Mouse (Mus musculus) adrenal gland, postnatal 36 days (tissue): ENCODE data around the gene Pde4c. TPM values are rescaled to one million over a fixed set of nuclear protein-coding genes. Genes with fewer than 3 reads are reported as not detected.
A peak's percentile ranks its signal among the peaks of the same experiment; 100 is the strongest.

ENCODE experiments used
- DNase-seq, 2 experiments: peaks; one replicate each; pipeline ENCODE4 v3.0.0; 2021; ENCODE audit warnings: mixed read lengths in 1 of 2
- microRNA-seq: library from miRNA; unstranded; fragments of <30 nt; microRNA quantifications from one replicate; pipeline ENCODE4 v1.2.0, GENCODE M21; 2021
- total RNA-seq, 2 experiments: library from RNA; stranded (reverse); gene quantifications; 2 replicates each; pipeline ENCODE4 v1.2.3; 2021

Gene Pde4c
- total RNA-seq, 2 experiments from 2014 or later = 0.33 to 1.2 TPM

DNA sequence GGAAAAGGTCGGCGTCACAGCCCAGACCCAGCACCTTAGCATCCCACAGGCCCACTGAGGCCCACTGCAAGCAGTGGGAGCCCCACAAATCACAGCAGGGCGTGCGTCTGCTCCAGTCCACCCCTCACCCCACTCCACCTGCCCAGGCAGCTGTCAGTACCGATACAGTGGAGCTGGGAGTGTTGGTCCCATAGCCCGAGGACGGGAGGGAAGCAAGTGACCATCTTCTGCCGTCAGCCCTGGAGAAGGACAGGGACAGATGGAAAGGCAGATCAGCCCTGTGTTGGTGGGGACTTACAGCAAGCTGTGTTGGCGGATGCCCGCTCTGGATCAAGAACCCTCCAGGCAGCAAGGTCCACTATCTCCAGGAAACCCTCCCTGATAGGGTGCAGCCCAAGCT lies 65.5 kb downstream of the Pde4c start:
- DNase-seq = no peak

DNA sequence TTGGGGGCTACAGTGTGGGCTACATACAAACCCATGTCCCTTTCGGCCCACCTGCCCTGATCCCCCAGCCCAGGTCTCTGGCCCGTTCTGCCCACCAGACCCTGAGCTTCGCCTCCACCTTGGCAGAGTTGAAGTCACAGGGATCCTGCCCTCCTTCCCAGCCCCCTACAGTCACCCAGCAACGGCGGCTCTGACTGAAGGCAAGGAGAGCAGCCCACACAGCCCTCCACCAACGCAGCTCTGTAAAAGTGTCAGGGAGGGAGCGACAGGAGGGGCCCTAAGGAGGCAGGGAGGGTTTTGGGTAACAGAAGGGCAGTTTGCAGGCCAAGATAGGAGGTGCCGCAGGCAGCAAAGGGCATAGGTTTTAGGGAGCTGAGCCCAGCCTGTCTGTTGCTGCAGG lies 67.3 kb downstream of the Pde4c start:
- no peak for DNase-seq

DNA sequence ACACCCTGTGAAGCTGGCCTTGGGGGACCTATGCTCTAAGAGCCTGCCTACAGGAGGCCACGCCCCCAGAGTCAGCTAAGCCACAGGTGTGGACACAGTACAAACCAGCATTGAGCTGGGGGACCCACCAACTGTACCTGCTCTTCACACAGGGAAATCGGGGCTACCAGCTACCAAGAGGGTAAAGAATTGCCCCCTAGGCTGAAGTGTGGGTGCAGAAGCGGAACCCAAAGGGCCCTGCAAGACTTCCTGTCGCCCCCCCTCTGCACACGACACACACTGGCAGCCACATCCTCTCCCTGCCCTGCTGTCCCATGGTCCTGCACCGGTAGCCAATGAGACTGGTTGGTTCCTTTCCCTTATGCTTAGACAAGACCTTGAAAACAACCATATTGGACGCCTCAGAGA lies 67.8 kb downstream of the Pde4c start:
- DNase-seq = peak in 1 of 2 experiments; percentile 56

DNA sequence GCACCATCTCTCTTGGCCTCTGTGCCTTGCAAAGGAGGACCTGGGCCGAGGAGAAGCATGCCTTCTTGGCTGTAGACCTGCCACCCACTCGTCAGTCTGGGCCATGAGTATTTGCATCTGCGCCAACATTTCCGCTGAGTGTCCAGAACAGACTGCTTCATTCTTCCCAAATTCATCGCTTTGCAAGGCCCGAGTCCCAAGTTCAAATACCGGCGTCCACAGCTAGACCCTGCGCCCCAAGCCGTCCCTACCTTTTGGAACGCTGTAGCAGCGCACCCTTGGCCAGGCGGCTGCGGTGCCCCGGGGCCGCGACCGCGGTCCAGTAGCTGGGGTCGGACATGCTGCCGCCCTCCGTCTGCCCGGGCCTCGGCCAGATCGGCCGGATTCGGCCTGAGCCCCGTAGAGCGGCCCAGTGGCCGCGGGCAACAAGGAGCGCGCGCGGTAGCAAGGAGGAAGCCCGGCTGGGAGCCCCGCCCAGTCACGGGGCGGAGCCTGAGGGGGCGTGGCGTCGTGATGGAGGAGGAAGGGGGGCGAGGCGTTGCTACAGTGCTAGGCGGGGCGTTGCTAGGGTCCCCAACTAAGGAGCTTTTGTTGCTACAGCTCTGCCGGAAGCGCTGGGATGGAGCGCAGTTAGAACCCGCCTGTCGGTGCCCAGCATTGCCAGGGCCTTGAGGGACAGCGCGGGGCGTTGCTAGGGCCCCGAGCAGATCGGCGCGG lies 68.6 kb downstream of the Pde4c start:
- DNase-seq = peak; percentile 99

DNA sequence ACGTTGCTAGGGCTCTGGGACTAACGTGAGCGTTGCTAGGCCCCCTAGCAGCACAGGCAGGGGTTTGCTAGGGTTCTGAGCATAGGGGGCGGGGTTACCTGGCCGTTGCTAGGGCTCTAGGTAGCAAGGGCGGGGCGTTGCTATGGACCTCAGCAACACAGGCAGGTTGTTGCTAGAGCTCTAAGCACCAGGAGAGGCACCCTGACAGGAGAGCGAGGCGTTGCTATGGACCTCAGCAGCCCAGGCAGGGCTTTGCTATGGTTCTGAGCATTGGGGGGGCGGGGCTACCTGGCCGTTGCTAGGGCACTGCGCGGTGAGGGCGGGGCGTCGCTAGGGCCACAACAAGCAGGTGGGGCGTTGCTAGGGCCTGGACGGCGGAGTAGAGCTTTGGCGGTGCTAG lies 69.2 kb downstream of the Pde4c start:
- DNase-seq = peak in 1 of 2 experiments; percentile 62

DNA sequence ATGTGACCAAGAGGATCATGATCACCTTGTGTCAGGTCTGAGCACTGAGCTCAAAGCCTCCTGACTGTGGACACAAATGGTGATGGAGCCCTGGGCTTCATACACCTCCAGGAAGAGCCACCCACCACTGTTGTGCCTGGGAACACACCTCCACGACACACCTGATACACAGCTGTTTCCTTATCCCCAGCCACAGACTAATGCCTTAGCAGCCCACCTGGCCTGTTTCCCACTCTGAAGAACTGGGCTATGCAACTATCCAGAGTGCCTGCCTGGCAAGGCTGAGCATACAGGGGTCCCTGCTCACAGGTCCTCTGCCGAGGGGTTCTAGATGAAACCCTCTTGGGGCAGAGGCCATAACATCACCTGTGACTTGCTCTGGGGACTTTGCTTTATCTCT lies 70.7 kb downstream of the Pde4c start:
- no peak for DNase-seq

DNA sequence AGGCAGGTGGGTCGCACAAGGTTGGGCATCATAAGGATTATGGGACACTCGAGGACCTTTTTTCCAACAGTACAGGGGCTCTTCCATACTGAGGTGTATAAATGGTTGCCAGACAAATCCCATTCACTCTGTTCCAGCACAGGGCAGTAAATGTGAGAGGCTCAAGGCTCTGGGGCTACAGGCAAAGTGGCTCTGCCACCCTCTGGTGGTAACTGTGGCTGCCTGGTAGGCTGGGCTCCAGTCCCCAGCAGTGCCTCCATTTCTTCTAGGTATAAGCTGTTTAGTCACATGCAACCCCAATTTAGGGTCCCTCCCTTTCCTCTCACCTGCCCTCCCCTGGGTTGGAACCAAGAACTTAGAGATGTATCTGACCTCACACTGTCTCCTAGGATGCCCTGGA lies 71.8 kb downstream of the Pde4c start:
- no peak for DNase-seq

DNA sequence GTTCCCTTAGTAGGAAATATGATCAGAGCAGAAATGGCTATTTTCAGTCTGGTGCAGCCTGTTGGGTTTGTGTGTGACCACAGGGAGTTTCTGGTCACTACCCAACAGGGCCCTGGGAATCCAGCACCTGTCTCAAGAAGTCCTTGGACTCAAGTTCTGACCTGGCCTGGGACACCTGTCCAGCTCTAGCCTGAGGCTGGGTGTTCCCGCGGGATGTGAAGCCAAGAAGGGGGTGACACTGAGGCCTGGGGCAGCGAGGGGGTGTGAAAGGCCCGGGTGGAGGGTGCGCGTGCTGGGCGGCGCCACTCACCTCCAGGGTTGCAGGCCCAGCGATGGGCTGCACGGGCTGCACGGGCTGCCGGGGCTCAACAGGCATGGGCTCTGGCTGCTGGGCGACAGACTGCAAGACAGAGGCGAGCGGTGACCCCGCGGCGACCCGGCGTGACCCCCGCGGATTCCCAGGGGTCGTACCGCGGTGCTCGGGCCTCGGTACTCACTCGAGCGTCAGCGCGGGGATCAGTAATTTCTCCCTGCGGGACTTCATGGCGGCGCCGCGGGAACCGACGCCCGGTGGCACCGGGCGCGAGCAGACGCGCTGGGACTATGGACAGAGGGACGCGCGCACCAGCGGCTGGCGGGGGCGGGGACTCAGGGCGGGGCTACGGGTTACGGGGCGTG lies 73.0 kb downstream of the Pde4c start:
- peak in 1 of 2 experiments; percentile 43 for DNase-seq

DNA sequence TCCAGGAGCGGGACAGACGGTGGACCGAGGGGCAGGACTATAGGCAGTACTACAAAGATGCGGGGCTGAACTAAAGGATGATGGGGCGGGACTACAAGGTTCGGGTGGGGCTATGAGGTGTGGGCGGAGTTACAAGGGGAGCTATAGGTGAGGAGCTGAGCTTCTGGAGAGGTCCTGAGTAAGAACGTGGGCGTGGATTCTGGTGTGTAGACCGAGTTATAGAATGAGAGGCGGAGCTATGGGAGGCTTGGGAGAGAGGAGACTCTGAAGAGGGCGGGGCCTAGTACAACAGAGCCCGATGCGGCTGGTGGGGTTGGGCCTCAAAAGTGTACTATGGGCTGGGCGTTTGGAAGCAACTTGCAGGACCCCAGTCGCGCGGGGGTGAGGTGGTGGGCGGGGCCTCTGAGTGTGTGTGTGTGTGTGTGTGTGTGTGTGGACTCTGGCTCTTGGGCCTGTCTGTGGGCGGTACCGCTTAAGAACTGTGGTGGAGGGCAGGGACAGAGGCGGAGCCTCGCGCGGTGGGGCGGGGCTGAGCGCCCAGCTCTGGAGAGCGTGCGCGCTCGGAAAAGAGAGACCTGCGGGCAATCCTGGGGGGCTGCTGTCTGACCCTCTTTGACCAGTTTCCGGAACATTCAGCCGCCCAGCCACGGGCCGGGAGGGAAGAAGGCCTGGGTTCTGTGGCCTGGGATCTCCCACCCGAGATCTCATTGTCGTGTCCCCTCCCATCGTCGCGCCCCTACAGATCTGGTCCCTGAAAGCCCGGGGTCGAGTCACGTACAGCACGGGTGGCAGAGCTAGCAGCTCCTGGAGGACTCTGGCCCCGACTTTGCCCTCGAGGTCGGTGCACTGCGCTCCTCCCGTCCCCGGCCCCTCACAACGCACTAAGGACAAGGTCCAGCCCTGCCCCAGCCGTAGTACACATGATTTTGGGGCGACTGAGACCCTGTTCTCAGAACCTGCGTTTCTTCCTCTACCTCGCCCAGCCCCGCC lies 73.9 kb downstream of the Pde4c start:
- peak; percentile 91 to 95 for DNase-seq

DNA sequence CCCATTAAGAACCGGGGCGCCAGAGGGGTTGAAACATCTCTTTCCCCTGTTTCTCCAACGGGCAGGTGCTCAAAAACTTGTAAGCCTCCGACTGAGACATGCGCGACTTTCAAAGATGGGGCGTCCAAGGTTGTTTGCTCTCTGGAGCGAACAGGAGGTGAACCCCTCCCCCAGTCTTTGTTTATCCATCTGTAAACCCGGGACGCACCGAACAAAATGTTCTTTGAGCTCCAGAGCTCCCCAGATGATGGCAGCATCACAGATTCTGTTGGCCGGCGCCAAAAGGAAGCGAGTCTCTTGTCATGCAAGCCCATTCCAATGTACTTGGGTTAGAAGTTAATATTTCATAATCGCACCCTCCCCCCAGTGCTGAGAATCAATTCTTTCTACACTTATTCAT lies 74.8 kb downstream of the Pde4c start:
- DNase-seq = no peak

DNA sequence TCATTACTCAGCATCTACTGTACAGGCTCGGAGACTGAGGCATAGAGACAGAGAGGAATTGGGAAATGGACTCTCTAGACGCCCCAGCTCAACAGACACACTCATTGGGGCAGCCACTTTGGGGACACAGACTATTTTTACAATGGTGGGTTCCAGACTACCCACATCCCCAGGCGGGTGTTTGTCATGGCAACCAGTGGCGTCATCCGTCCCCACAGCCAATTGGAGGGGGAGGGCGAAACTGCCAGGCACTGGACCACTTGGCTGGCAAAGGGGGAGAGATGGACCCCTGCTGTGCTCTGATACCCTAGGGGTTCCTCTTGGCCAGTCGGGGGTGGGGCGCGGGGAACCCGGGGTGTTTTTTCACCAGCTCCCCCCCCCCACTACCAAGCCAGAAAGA lies 77.1 kb downstream of the Pde4c start:
- no peak for DNase-seq

Small RNAs within 50 kb of the gene (microRNA-seq; reads per million reads assigned to microRNA genes)
- not detected for gene Mir7240

Other genes with a start within 250 kb of the Pde4c start
- gene Klhl26, start 246.8 kb upstream of the Pde4c start, total RNA-seq = 10 to 100 TPM; 23.6 to 24.4 TPM
- gene Tmem59l, start 236.4 kb upstream of the Pde4c start, total RNA-seq = 10 to 100 TPM in 1 of 2 experiments, 1 to 10 TPM in 1; 9.5 to 11.3 TPM
- gene Crlf1, start 230.6 kb upstream of the Pde4c start, total RNA-seq = under 1 TPM; 0.23 to 0.95 TPM
- gene Rex1bd, start 217.0 kb upstream of the Pde4c start, total RNA-seq = 100 to 1,000 TPM; 144 to 154 TPM
- 1,000 to 10,000 TPM; 1,515 to 1,560 TPM for gene Uba52, start 212.9 kb upstream of the Pde4c start, total RNA-seq
- 100 to 1,000 TPM; 265 to 329 TPM for gene Fkbp8, start 196.0 kb upstream of the Pde4c start, total RNA-seq
- 10 to 100 TPM; 63.2 to 89.1 TPM for gene Kxd1, start 195.8 kb upstream of the Pde4c start, total RNA-seq
- 10 to 100 TPM; 22.3 to 25.3 TPM for gene Ell, start 184.3 kb upstream of the Pde4c start, total RNA-seq
- 100 to 1,000 TPM in 1 of 2 experiments, 10 to 100 TPM in 1; 98.7 to 260 TPM for gene Isyna1, start 129.3 kb upstream of the Pde4c start, total RNA-seq
- gene Ssbp4, start 114.8 kb upstream of the Pde4c start, total RNA-seq = 100 to 1,000 TPM in 1 of 2 experiments, 10 to 100 TPM in 1; 89.7 to 103 TPM
- 1 to 10 TPM; 2.1 to 2.6 TPM for gene Lrrc25, start 107.6 kb upstream of the Pde4c start, total RNA-seq
- gene Gdf15, start 91.3 kb upstream of the Pde4c start, total RNA-seq = 1 to 10 TPM; 5.0 to 6.0 TPM
- gene Pgpep1, start 63.3 kb upstream of the Pde4c start, total RNA-seq = 100 to 1,000 TPM; 138 to 139 TPM
- 10 to 100 TPM; 74.3 to 84.4 TPM for gene Lsm4, start 50.5 kb upstream of the Pde4c start, total RNA-seq
- 100 to 1,000 TPM; 219 to 227 TPM for gene Jund, start 24.8 kb upstream of the Pde4c start, total RNA-seq
- gene Iqcn, start 20.3 kb upstream of the Pde4c start, total RNA-seq = not detected
- gene Gm3336, start 5.2 kb upstream of the Pde4c start, total RNA-seq = not detected
- gene Rab3a, start 31.0 kb downstream of the Pde4c start, total RNA-seq = 10 to 100 TPM; 68.6 to 78.2 TPM
- gene Mpv17l2, start 37.2 kb downstream of the Pde4c start, total RNA-seq = 100 to 1,000 TPM; 119 to 155 TPM
- 10 to 100 TPM; 35.6 to 51.5 TPM for gene Pik3r2, start 53.0 kb downstream of the Pde4c start, total RNA-seq
- 10 to 100 TPM; 16.8 to 19.0 TPM for gene Mast3, start 81.3 kb downstream of the Pde4c start, total RNA-seq
- not detected for gene Il12rb1, start 84.7 kb downstream of the Pde4c start, total RNA-seq
- gene Arrdc2, start 116.0 kb downstream of the Pde4c start, total RNA-seq = 10 to 100 TPM in 1 of 2 experiments, 1 to 10 TPM in 1; 6.9 to 10.5 TPM
- 1 to 10 TPM; 2.3 to 4.0 TPM for gene Kcnn1, start 139.5 kb downstream of the Pde4c start, total RNA-seq
- 10 to 100 TPM; 54.7 to 57.2 TPM for gene Ccdc124, start 150.2 kb downstream of the Pde4c start, total RNA-seq
- gene Slc5a5, start 169.0 kb downstream of the Pde4c start, total RNA-seq = not detected
- 1,000 to 10,000 TPM; 1,312 to 1,373 TPM for gene Rpl18a, start 173.7 kb downstream of the Pde4c start, total RNA-seq
- 10 to 100 TPM; 25.6 to 42.0 TPM for gene Map1s, start 182.2 kb downstream of the Pde4c start, total RNA-seq